Mouse (Mus musculus): Measurements from ENCODE around the gene Osbpl6. TPM values are rescaled to one million over a fixed set of nuclear protein-coding genes. Genes with fewer than 3 reads are reported as not detected.
A peak's percentile ranks its signal among the peaks of the same experiment; 100 is the strongest.

Gene Osbpl6
- total and polyA plus RNA-seq, 3 experiments: 5.9 to 13.5 (median 11.4) TPM

GRCm38 (mm10) chr2:76630293-76630692 is 224.0 kb downstream of the Osbpl6 start:
- DNase-seq: no peak
- 90% methylated on average over 12 of the region's 12 CpGs for WGBS
- intact Hi-C loops (cut with DNase I): no loop called here

DNA sequence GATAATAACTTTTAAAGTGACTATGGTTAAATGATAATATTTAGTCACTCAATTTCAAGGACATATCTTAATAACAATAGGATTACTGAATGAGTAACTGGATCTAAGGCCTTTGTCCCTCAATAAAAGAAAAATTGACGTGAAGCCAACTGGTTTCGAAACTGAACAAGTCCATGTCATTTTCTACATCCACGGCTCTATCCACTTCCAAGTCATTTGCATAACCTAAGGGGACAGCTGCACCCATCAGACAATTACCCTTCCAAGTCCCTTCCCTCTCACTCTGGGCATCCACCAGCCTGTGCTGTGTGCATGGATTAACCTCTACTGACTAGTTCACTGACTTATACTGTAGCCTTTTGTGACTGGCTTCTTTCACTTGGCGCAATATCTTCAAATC is 225.3 kb downstream of the Osbpl6 start:
- no peak overlapping the region for H3K9ac ChIP-seq (ENCODE audit: low read depth, low read length)
- no peak for TF ChIP-seq POLR2A (IDR thresholded peaks at IDR 0.05; ENCODE audit: insufficient read depth, low read depth, low read length)
- TF ChIP-seq EP300 (IDR thresholded peaks at IDR 0.05; ENCODE audit: insufficient read depth, low read depth, low read length): no peak
- no peak for TF ChIP-seq CTCF (IDR thresholded peaks at IDR 0.05)
- intact Hi-C loops (cut with DNase I): no loop called here
- no peaks in the 10 kb centered on the region for H3K27me3 ChIP-seq (ENCODE audit: control insufficient read depth, insufficient read depth, low read length)
- no peaks in the 10 kb centered on the region for H3K36me3 ChIP-seq (ENCODE audit: control insufficient read depth, insufficient read depth, low read length)
- no peaks in the 10 kb centered on the region for H3K4me1 ChIP-seq (ENCODE audit: control insufficient read depth, insufficient read depth, low read length)
- H3K4me3 ChIP-seq: no peak overlapping the region
- DNase-seq: no peak
- WGBS: 92% methylated on average over 4 of the region's 4 CpGs
- no peaks in the 10 kb centered on the region for H3K79me2 ChIP-seq (replicated peaks; ENCODE audit: control insufficient read depth, insufficient read depth, low read length)
- no peak overlapping the region for H3K27ac ChIP-seq

More at GRCm38 (mm10) chr2:76630293-76630692, 224.0 kb downstream of the Osbpl6 start:
- Histone ChIP-seq H3K27me3 (ENCODE audit: control insufficient read depth, insufficient read depth, low read length) (no peaks in the 10 kb centered on the region), H3K27ac (no peak overlapping the region), H3K9ac (ENCODE audit: low read depth, low read length) (no peak overlapping the region), H3K36me3 (ENCODE audit: control insufficient read depth, insufficient read depth, low read length) (no peaks in the 10 kb centered on the region; the same call in 1 of the 2 replicates), H3K4me1 (ENCODE audit: control insufficient read depth, insufficient read depth, low read length) (no peaks in the 10 kb centered on the region), H3K79me2 (replicated peaks; ENCODE audit: control insufficient read depth, insufficient read depth, low read length) (no peaks in the 10 kb centered on the region), H3K4me3 (no peak overlapping the region)
- TF ChIP-seq EP300 (IDR thresholded peaks at IDR 0.05; ENCODE audit: insufficient read depth, low read depth, low read length) (no peak), CTCF (IDR thresholded peaks at IDR 0.05) (no peak), POLR2A (IDR thresholded peaks at IDR 0.05; ENCODE audit: insufficient read depth, low read depth, low read length) (no peak)

GRCm38 (mm10) chr2:76639637-76640036 is 233.3 kb downstream of the Osbpl6 start:
- no peaks in the 10 kb centered on the region for H3K27me3 ChIP-seq (ENCODE audit: control insufficient read depth, insufficient read depth, low read length)
- 98% methylated on average over 2 of the region's 2 CpGs for WGBS
- H3K27ac ChIP-seq: no peak overlapping the region
- no peak for DNase-seq
- peaks cover 2% of the 10 kb centered on the region for H3K36me3 ChIP-seq (ENCODE audit: control insufficient read depth, insufficient read depth, low read length)
- H3K4me1 ChIP-seq (ENCODE audit: control insufficient read depth, insufficient read depth, low read length): no peaks in the 10 kb centered on the region
- H3K79me2 ChIP-seq (replicated peaks; ENCODE audit: control insufficient read depth, insufficient read depth, low read length): no peaks in the 10 kb centered on the region
- intact Hi-C loops (cut with DNase I): no loop called here
- TF ChIP-seq EP300 (IDR thresholded peaks at IDR 0.05; ENCODE audit: insufficient read depth, low read depth, low read length) (no peak), CTCF (IDR thresholded peaks at IDR 0.05) (no peak), POLR2A (IDR thresholded peaks at IDR 0.05; ENCODE audit: insufficient read depth, low read depth, low read length) (no peak)
- no peak overlapping the region for H3K4me3 ChIP-seq
- H3K9ac ChIP-seq (ENCODE audit: low read depth, low read length): no peak overlapping the region

- Histone ChIP-seq H3K36me3 (ENCODE audit: control insufficient read depth, insufficient read depth, low read length) (peaks cover 2% of the 10 kb centered on the region), H3K79me2 (replicated peaks; ENCODE audit: control insufficient read depth, insufficient read depth, low read length) (no peaks in the 10 kb centered on the region), H3K27me3 (ENCODE audit: control insufficient read depth, insufficient read depth, low read length) (no peaks in the 10 kb centered on the region), H3K4me3 (no peak overlapping the region), H3K4me1 (ENCODE audit: control insufficient read depth, insufficient read depth, low read length) (no peaks in the 10 kb centered on the region), H3K9ac (ENCODE audit: low read depth, low read length) (no peak overlapping the region), H3K27ac (no peak overlapping the region)
- intact Hi-C loops (cut with DNase I): no loop called here
- DNase-seq: no peak
- TF ChIP-seq POLR2A (IDR thresholded peaks at IDR 0.05; ENCODE audit: insufficient read depth, low read depth, low read length) (no peak), EP300 (IDR thresholded peaks at IDR 0.05; ENCODE audit: insufficient read depth, low read depth, low read length) (no peak)
Observed at GRCm38 (mm10) chr2:76643801-76644200, 237.5 kb downstream of the Osbpl6 start.

GRCm38 (mm10) chr2:76647441-76647869 is 241.1 kb downstream of the Osbpl6 start:
- H3K79me2 ChIP-seq (replicated peaks; ENCODE audit: control insufficient read depth, insufficient read depth, low read length): no peaks in the 10 kb centered on the region
- peak overlapping the region; percentile 85 for H3K4me3 ChIP-seq
- TF ChIP-seq POLR2A (IDR thresholded peaks at IDR 0.05; ENCODE audit: insufficient read depth, low read depth, low read length): no peak
- TF ChIP-seq CTCF (IDR thresholded peaks at IDR 0.05): no peak
- TF ChIP-seq EP300 (IDR thresholded peaks at IDR 0.05; ENCODE audit: insufficient read depth, low read depth, low read length): no peak
- H3K27ac ChIP-seq: peak overlapping the region; percentile 79
- H3K9ac ChIP-seq (ENCODE audit: low read depth, low read length): peak overlapping the region; percentile 90
- H3K27me3 ChIP-seq (ENCODE audit: control insufficient read depth, insufficient read depth, low read length): no peaks in the 10 kb centered on the region
- no peak for DNase-seq
- no peaks in the 10 kb centered on the region; the same call in 1 of the 2 replicates for H3K36me3 ChIP-seq (ENCODE audit: control insufficient read depth, insufficient read depth, low read length)
- under 1% methylated on average over 31 of the region's 32 CpGs for WGBS
- H3K4me1 ChIP-seq (ENCODE audit: control insufficient read depth, insufficient read depth, low read length): no peaks in the 10 kb centered on the region
- intact Hi-C loops (cut with DNase I): no loop called here

GRCm38 (mm10) chr2:76647883-76648570 is 241.7 kb downstream of the Osbpl6 start, which contains the start of the genes Prkra and Pjvk:
Gene Prkra, minus strand, starts transcription at chr2:76648015.
Gene Pjvk, plus strand, starts transcription at chr2:76648476.
- peak; percentile 98 to 99 for DNase-seq
- H3K4me1 ChIP-seq (ENCODE audit: control insufficient read depth, insufficient read depth, low read length): no peaks in the 10 kb centered on the region
- no peaks in the 10 kb centered on the region for H3K79me2 ChIP-seq (replicated peaks; ENCODE audit: control insufficient read depth, insufficient read depth, low read length)
- under 1% methylated on average over 39 of the region's 42 CpGs for WGBS
- H3K4me3 ChIP-seq: peak within 1 kb of the TSS; percentile 85
- intact Hi-C loops (cut with DNase I): loop anchor here (1.0 kb wide), 1 partner anchor 25 kb away; the partner anchor contains the start of gene Fkbp7
- H3K27me3 ChIP-seq (ENCODE audit: control insufficient read depth, insufficient read depth, low read length): no peaks in the 10 kb centered on the region
- H3K36me3 ChIP-seq (ENCODE audit: control insufficient read depth, insufficient read depth, low read length): no peaks in the 10 kb centered on the region; the same call in 1 of the 2 replicates
- no peak; the same call in 1 of the 2 replicates for TF ChIP-seq EP300 (IDR thresholded peaks at IDR 0.05; ENCODE audit: insufficient read depth, low read depth, low read length)
- peak; percentile 87 for TF ChIP-seq POLR2A (IDR thresholded peaks at IDR 0.05; ENCODE audit: insufficient read depth, low read depth, low read length)
- no peak for TF ChIP-seq CTCF (IDR thresholded peaks at IDR 0.05)
- peak within 1 kb of the TSS; percentile 90 for H3K9ac ChIP-seq (ENCODE audit: low read depth, low read length)
- peak within 1 kb of the TSS; percentile 79 for H3K27ac ChIP-seq
